Mouse (Mus musculus) cortical plate, adult 2 months (tissue): Measurements from ENCODE around the gene Ppm1d.

Source experiments
- CTCF ChIP-seq: fragments of 200-500 bp; IDR thresholded peaks from 2 replicates; pipeline ENCODE4 v1.5.1; 2011; ENCODE audit warnings: mild to moderate bottlenecking, control low read depth, low read length; ENCODE audit not compliant: insufficient read depth; ENCODE audit errors: extremely low read depth
- POLR2A ChIP-seq: fragments of 200-500 bp; IDR thresholded peaks from 2 replicates; pipeline ENCODE4 v1.6.1; 2011; ENCODE audit warnings: mild to moderate bottlenecking, low read length, control low read depth; ENCODE audit not compliant: insufficient read depth; ENCODE audit errors: extremely low read depth

GRCm38 (mm10) chr11:85339173-85339831, 28.3 kb downstream of the Ppm1d start:
- TF ChIP-seq CTCF (no peak), POLR2A (no peak)
